Mouse (Mus musculus) limb, embryonic 13.5 days (tissue): Measurements from ENCODE around the gene Krcc1. TPM values are rescaled to one million over a fixed set of nuclear protein-coding genes. Genes with fewer than 3 reads are reported as not detected.
"Not testable (repeated sequence)": the region's sequence is repeated elsewhere in the genome, so short reads cannot be mapped to it uniquely, and the experiment has no call there.

ENCODE experiments used
- ATAC-seq: fragments of 200-750 bp; cut with Nextera tagmentation; 2 replicates; pipeline ENCODE4 v1.8.0; 2017; ENCODE audit warnings: low read depth, moderate number of reproducible peaks, moderate TSS enrichment; ENCODE audit not compliant: low FRiP score
- H3K27ac ChIP-seq: fragments of 300-500 bp; sonication (generic); 2 replicates; pipeline ENCODE4 v1.5.1; 2015; ENCODE audit warnings: inconsistent platforms, mild to moderate bottlenecking, moderate library complexity
- H3K27me3 ChIP-seq: fragments of 300-500 bp; sonication (generic); 2 replicates; pipeline ENCODE4 v1.6.1; 2015; ENCODE audit warnings: mild to moderate bottlenecking, inconsistent platforms
- H3K36me3 ChIP-seq: fragments of 300-500 bp; sonication (generic); 2 replicates; pipeline ENCODE4 v1.6.1; 2015; ENCODE audit warnings: inconsistent platforms, mild to moderate bottlenecking, moderate library complexity
- H3K4me1 ChIP-seq: fragments of 300-500 bp; sonication (generic); 2 replicates; pipeline ENCODE4 v1.6.1; 2015; ENCODE audit warnings: inconsistent platforms
- H3K4me2 ChIP-seq: fragments of 300-500 bp; sonication (generic); replicated peaks from 2 replicates; pipeline ENCODE4 v1.6.1; 2015; ENCODE audit warnings: inconsistent platforms, mild to moderate bottlenecking, moderate library complexity
- H3K4me3 ChIP-seq: fragments of 300-500 bp; sonication (generic); 2 replicates; pipeline ENCODE4 v1.5.1; 2015; ENCODE audit warnings: moderate library complexity, mild to moderate bottlenecking, inconsistent platforms
- H3K9ac ChIP-seq: fragments of 300-500 bp; sonication (generic); 2 replicates; pipeline ENCODE4 v1.6.1; 2015; ENCODE audit warnings: mild to moderate bottlenecking, inconsistent platforms
- H3K9me3 ChIP-seq: fragments of 300-500 bp; sonication (generic); 2 replicates; pipeline ENCODE4 v1.6.1; 2016; ENCODE audit warnings: inconsistent platforms
- WGBS: fragments of 180-500 bp; shearing (Covaris S2); methylation state at CpG from one replicate; pipeline ENCODE4 v1.1.7; 2015; 5-methylcytosine and 5-hydroxymethylcytosine counted together
- polyA plus RNA-seq: library from polyadenylated mRNA; unstranded; fragments of >200 nt; fragmentation: Nextera tagmentation; extraction: Ambion mirVana; gene quantifications from 2 replicates; pipeline ENCODE4 v1.2.1, GENCODE M21; 2015

Krcc1 gene
- polyA plus RNA-seq, 1 experiment from 2014 or later, result 38.7 TPM

GRCm38 (mm10) chr6:71268929-71269685 lies 2.4 kb upstream of the Krcc1 start:
- Histone ChIP-seq H3K4me2 (no peak overlapping the region), H3K9ac (no peak overlapping the region), H3K9me3 (no peaks in the 10 kb centered on the region), H3K4me1 (peaks cover 19% of the 10 kb centered on the region), H3K27ac (no peak overlapping the region), H3K36me3 (no peaks in the 10 kb centered on the region), H3K27me3 (no peaks in the 10 kb centered on the region), H3K4me3 (no peak overlapping the region)
- 65% methylated on average over 7 of the region's 7 CpGs for WGBS
- no peak for ATAC-seq

- ATAC-seq, H3K27me3 ChIP-seq, H3K4me3 ChIP-seq, H3K36me3 ChIP-seq, H3K4me2 ChIP-seq, H3K27ac ChIP-seq, H3K9me3 ChIP-seq, H3K9ac ChIP-seq: not testable (repeated sequence)
- 87% methylated on average over 6 of the region's 6 CpGs for WGBS
- peaks cover 19% of the 10 kb centered on the region for H3K4me1 ChIP-seq
Measured at GRCm38 (mm10) chr6:71269686-71270050, 1.8 kb upstream of the Krcc1 start.

GRCm38 (mm10) chr6:71270301-71271056 lies 998 bp upstream of the Krcc1 start:
- Histone ChIP-seq H3K36me3 (no peaks in the 10 kb centered on the region), H3K4me1 (peaks cover 19% of the 10 kb centered on the region), H3K27ac (peak overlapping the region; percentile 35), H3K27me3 (no peaks in the 10 kb centered on the region), H3K4me3 (peak overlapping the region; percentile 87), H3K9me3 (no peaks in the 10 kb centered on the region), H3K9ac (peak overlapping the region; percentile 27; the same call in 1 of the 2 replicates), H3K4me2 (peak overlapping the region; percentile 82)
- WGBS, result 19% methylated on average over 14 of the region's 14 CpGs
- ATAC-seq, result 0 out of 2 replicates have a peak, but pooled peaks have one; percentile 4

GRCm38 (mm10) chr6:71271057-71271388 lies 454 bp upstream of the Krcc1 start:
- no peaks in the 10 kb centered on the region for H3K27me3 ChIP-seq
- WGBS, result 4% methylated on average over 8 of the region's 8 CpGs
- peaks cover 19% of the 10 kb centered on the region for H3K4me1 ChIP-seq
- no peaks in the 10 kb centered on the region for H3K36me3 ChIP-seq
- no peak; the same call in none of the 2 replicates for ATAC-seq
- no peaks in the 10 kb centered on the region for H3K9me3 ChIP-seq
- peak overlapping the region; percentile 82 for H3K4me2 ChIP-seq
- H3K9ac ChIP-seq, result peak overlapping the region; percentile 27; the same call in 1 of the 2 replicates
- H3K27ac ChIP-seq, result peak overlapping the region; percentile 35
- H3K4me3 ChIP-seq, result peak overlapping the region; percentile 87

GRCm38 (mm10) chr6:71272316-71272741 lies 852 bp downstream of the Krcc1 start:
- Histone ChIP-seq H3K9ac (peak overlapping the region; percentile 97), H3K27ac (peak overlapping the region; percentile 98), H3K4me1 (peaks cover 19% of the 10 kb centered on the region), H3K4me3 (peak overlapping the region; percentile 87), H3K36me3 (no peaks in the 10 kb centered on the region), H3K9me3 (no peaks in the 10 kb centered on the region), H3K4me2 (peak overlapping the region; percentile 82), H3K27me3 (no peaks in the 10 kb centered on the region)
- no peak for ATAC-seq
- under 1% methylated on average over 11 of the region's 11 CpGs for WGBS

GRCm38 (mm10) chr6:71273715-71274114 lies 2.2 kb downstream of the Krcc1 start:
- Histone ChIP-seq H3K27ac (no peak overlapping the region), H3K4me3 (no peak overlapping the region), H3K4me1 (peaks cover 19% of the 10 kb centered on the region), H3K36me3 (no peaks in the 10 kb centered on the region), H3K9me3 (no peaks in the 10 kb centered on the region), H3K9ac (no peak overlapping the region), H3K27me3 (no peaks in the 10 kb centered on the region), H3K4me2 (no peak overlapping the region)
- ATAC-seq, result no peak
- WGBS, result 98% methylated on average over 1 of the region's 1 CpGs

GRCm38 (mm10) chr6:71274621-71275020 lies 3.1 kb downstream of the Krcc1 start:
- 94% methylated on average over 1 of the region's 1 CpGs for WGBS
- H3K36me3 ChIP-seq, result no peaks in the 10 kb centered on the region

GRCm38 (mm10) chr6:71279418-71279817 lies 7.9 kb downstream of the Krcc1 start:
- Histone ChIP-seq H3K4me2 (no peak overlapping the region), H3K9me3 (no peaks in the 10 kb centered on the region), H3K4me1 (no peaks in the 10 kb centered on the region), H3K9ac (no peak overlapping the region), H3K27me3 (no peaks in the 10 kb centered on the region), H3K27ac (no peak overlapping the region), H3K4me3 (no peak overlapping the region), H3K36me3 (peaks cover 6% of the 10 kb centered on the region)
- WGBS, result 82% methylated on average over 1 of the region's 1 CpGs
- ATAC-seq, result no peak

More at GRCm38 (mm10) chr6:71274621-71275020, 3.1 kb downstream of the Krcc1 start:
- Histone ChIP-seq H3K4me3 (no peak overlapping the region), H3K4me1 (peaks cover 19% of the 10 kb centered on the region), H3K9ac (no peak overlapping the region), H3K4me2 (no peak overlapping the region), H3K27me3 (no peaks in the 10 kb centered on the region), H3K9me3 (no peaks in the 10 kb centered on the region), H3K27ac (no peak overlapping the region)
- no peak for ATAC-seq

GRCm38 (mm10) chr6:71293509-71293908 lies 22.0 kb downstream of the Krcc1 start:
- no peaks in the 10 kb centered on the region for H3K27me3 ChIP-seq
- H3K4me1 ChIP-seq, result no peaks in the 10 kb centered on the region
- no peak overlapping the region for H3K27ac ChIP-seq
- ATAC-seq, result no peak
- H3K9me3 ChIP-seq, result no peaks in the 10 kb centered on the region
- H3K4me3 ChIP-seq, result no peak overlapping the region
- H3K9ac ChIP-seq, result no peak overlapping the region
- 92% methylated on average over 14 of the region's 14 CpGs for WGBS
- H3K4me2 ChIP-seq, result no peak overlapping the region
- no peaks in the 10 kb centered on the region for H3K36me3 ChIP-seq

GRCm38 (mm10) chr6:71295303-71295702 lies 23.8 kb downstream of the Krcc1 start:
- Histone ChIP-seq H3K27me3 (no peaks in the 10 kb centered on the region), H3K9ac (no peak overlapping the region), H3K4me3 (no peak overlapping the region), H3K9me3 (no peaks in the 10 kb centered on the region), H3K36me3 (no peaks in the 10 kb centered on the region), H3K27ac (no peak overlapping the region), H3K4me2 (no peak overlapping the region), H3K4me1 (no peaks in the 10 kb centered on the region)
- WGBS, result 75% methylated on average over 6 of the region's 6 CpGs
- ATAC-seq, result no peak

- H3K4me2 ChIP-seq, result no peak overlapping the region
- H3K27ac ChIP-seq, result no peak overlapping the region
- no peaks in the 10 kb centered on the region for H3K36me3 ChIP-seq
- no peaks in the 10 kb centered on the region for H3K27me3 ChIP-seq
- no peak for ATAC-seq
- H3K9me3 ChIP-seq, result no peaks in the 10 kb centered on the region
- 67% methylated on average over 2 of the region's 2 CpGs for WGBS
- H3K9ac ChIP-seq, result no peak overlapping the region
- H3K4me1 ChIP-seq, result no peaks in the 10 kb centered on the region
- H3K4me3 ChIP-seq, result no peak overlapping the region
Measured at GRCm38 (mm10) chr6:71298051-71298450, 26.6 kb downstream of the Krcc1 start.

GRCm38 (mm10) chr6:71298751-71299150 lies 27.3 kb downstream of the Krcc1 start:
- ATAC-seq, result no peak
- 39% methylated on average over 3 of the region's 3 CpGs for WGBS
- H3K9me3 ChIP-seq, result no peaks in the 10 kb centered on the region
- no peaks in the 10 kb centered on the region for H3K36me3 ChIP-seq
- no peak overlapping the region for H3K4me2 ChIP-seq
- no peaks in the 10 kb centered on the region for H3K27me3 ChIP-seq
- no peak overlapping the region for H3K9ac ChIP-seq
- H3K4me1 ChIP-seq, result no peaks in the 10 kb centered on the region
- H3K27ac ChIP-seq, result no peak overlapping the region
- H3K4me3 ChIP-seq, result no peak overlapping the region
